Mouse (Mus musculus) kidney, embryonic 16.5 days (tissue): ENCODE data around the gene Tlr2. TPM values are rescaled to one million over a fixed set of nuclear protein-coding genes. Genes with fewer than 3 reads are reported as not detected.
A peak's percentile ranks its signal among the peaks of the same experiment; 100 is the strongest.

Source experiments
- ATAC-seq: fragments of 200-750 bp; cut with Nextera tagmentation; 2 replicates; pipeline ENCODE4 v1.8.0; 2017; ENCODE audit warnings: moderate TSS enrichment; ENCODE audit not compliant: low FRiP score, low TSS enrichment
- H3K27ac ChIP-seq: fragments of 300-500 bp; sonication (generic); 2 replicates; pipeline ENCODE4 v1.5.1; 2014; ENCODE audit warnings: low read length
- H3K27me3 ChIP-seq: fragments of 300-500 bp; sonication (generic); 2 replicates; pipeline ENCODE4 v1.6.1; 2014; ENCODE audit warnings: low read length, control low read depth, mixed read lengths; ENCODE audit not compliant: insufficient read depth
- H3K36me3 ChIP-seq: fragments of 300-500 bp; sonication (generic); 2 replicates; pipeline ENCODE4 v1.6.1; 2014; ENCODE audit warnings: low read length, control low read depth, mixed read lengths; ENCODE audit not compliant: insufficient read depth
- H3K4me1 ChIP-seq: fragments of 300-500 bp; sonication (generic); 2 replicates; pipeline ENCODE4 v1.6.1; 2014; ENCODE audit warnings: low read length, control low read depth, mixed read lengths; ENCODE audit not compliant: insufficient read depth
- H3K4me2 ChIP-seq: fragments of 300-500 bp; sonication (generic); replicated peaks from 2 replicates; pipeline ENCODE4 v1.6.1; 2014; ENCODE audit warnings: low read depth, low read length
- H3K4me3 ChIP-seq: fragments of 300-500 bp; sonication (generic); 2 replicates; pipeline ENCODE4 v1.5.1; 2014; ENCODE audit warnings: mild to moderate bottlenecking, low read length
- H3K9ac ChIP-seq: fragments of 300-500 bp; sonication (generic); replicated peaks from 2 replicates; pipeline ENCODE4 v1.6.1; 2014; ENCODE audit warnings: low read length
- H3K9me3 ChIP-seq: fragments of 300-500 bp; sonication (generic); 2 replicates; pipeline ENCODE4 v1.6.1; 2016; ENCODE audit warnings: low read length, control low read depth
- WGBS: fragments of 180-500 bp; shearing (Covaris S2); extraction: QIAGEN DNeasy Blood & Tissue Kit; methylation state at CpG from one replicate; pipeline ENCODE4 v1.1.7; 2014; 5-methylcytosine and 5-hydroxymethylcytosine counted together
- polyA plus RNA-seq: library from polyadenylated mRNA; unstranded; fragments of >200 nt; fragmentation: Nextera tagmentation; extraction: Ambion mirVana; gene quantifications from 2 replicates; pipeline ENCODE4 v1.2.1, GENCODE M21; 2015

Tlr2 gene
- polyA plus RNA-seq, 1 experiment from 2014 or later, result 3.2 TPM

DNA sequence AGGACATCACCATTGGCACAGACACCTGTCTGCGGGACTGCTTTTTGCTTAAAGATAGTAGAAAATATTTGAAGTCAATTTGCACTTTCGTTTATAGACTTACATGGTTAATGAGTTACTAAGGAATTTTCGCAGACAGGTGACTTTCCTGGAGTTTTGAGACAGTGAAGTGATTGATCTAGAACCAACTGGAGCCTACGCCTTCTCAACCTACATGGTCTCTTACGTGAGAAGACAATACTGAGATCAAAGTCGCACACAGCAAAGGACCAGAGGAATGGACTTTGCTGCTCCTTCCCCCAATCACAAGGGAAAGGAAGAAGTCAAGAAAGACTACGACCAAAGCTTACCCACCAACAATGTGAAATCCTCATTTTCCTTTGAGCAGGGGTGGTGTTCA is 42.1 kb downstream of the Tlr2 start:
- Histone ChIP-seq H3K9ac (no peak overlapping the region), H3K9me3 (peaks cover 6% of the 10 kb centered on the region), H3K27ac (no peak overlapping the region), H3K4me2 (no peak overlapping the region), H3K4me1 (no peaks in the 10 kb centered on the region), H3K27me3 (no peaks in the 10 kb centered on the region), H3K4me3 (no peak overlapping the region), H3K36me3 (no peaks in the 10 kb centered on the region)
- WGBS, result 90% methylated on average over 7 of the region's 7 CpGs
- ATAC-seq, result no peak

DNA sequence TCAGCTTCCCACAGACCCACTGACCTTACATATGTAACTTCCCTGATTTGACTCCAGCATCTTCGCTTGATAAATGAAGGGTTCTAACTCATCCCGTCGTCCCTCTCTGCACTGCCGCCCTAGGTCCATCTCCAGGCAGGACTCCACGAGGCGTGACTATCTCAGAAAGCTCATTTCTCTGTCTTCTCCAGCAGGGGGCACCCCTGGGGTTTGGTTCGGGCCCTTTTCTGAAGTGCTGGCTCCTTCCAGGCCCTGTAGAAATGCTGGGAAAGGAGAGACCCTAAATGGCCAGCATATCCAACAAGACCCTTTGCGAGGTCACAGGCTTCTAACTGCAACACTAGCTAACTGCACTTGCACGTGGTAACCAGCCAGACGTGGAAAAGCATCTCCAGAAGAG is 43.7 kb downstream of the Tlr2 start:
- Histone ChIP-seq H3K27ac (no peak overlapping the region), H3K4me2 (peak overlapping the region; percentile 15; the same call in 1 of the 2 replicates), H3K27me3 (no peaks in the 10 kb centered on the region), H3K4me1 (no peaks in the 10 kb centered on the region), H3K9ac (0 out of 2 replicates have a peak overlapping the region, but pooled peaks have one; percentile 5), H3K4me3 (no peak overlapping the region), H3K9me3 (peaks cover 6% of the 10 kb centered on the region), H3K36me3 (no peaks in the 10 kb centered on the region)
- peak; percentile 77 for ATAC-seq
- 4% methylated on average over 10 of the region's 10 CpGs for WGBS

GRCm38 (mm10) chr3:83797098-83797497 is 44.5 kb downstream of the Tlr2 start:
- 52% methylated on average over 6 of the region's 6 CpGs for WGBS
- Histone ChIP-seq H3K27me3 (no peaks in the 10 kb centered on the region), H3K9ac (no peak overlapping the region), H3K36me3 (no peaks in the 10 kb centered on the region), H3K4me3 (no peak overlapping the region), H3K9me3 (peaks cover 6% of the 10 kb centered on the region), H3K27ac (no peak overlapping the region), H3K4me2 (no peak overlapping the region), H3K4me1 (no peaks in the 10 kb centered on the region)
- no peak for ATAC-seq

DNA sequence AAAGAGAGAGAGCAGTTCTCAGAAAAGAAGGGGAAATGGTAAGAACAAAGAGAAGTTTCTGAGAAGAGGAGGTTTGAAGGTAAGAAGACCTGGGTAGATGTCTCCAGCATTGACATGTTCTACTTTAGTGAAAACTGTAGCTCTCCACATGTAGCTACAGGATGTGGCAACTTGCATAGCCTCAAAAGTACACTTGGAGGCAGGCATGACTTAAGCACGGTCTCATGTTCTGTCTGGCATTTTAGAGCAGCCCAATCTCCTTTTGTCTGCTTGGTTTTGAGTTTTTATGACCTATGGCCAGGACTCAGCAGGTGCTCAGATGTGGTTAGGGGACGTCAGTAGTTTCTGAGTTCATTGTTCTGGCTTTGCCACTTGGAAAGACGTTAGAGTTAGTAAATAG is 50.1 kb downstream of the Tlr2 start:
- H3K4me1 ChIP-seq, result peaks cover 5% of the 10 kb centered on the region; the same call in 1 of the 2 replicates
- no peak for ATAC-seq
- H3K4me3 ChIP-seq, result no peak overlapping the region
- H3K27ac ChIP-seq, result no peak overlapping the region
- H3K4me2 ChIP-seq, result no peak overlapping the region
- H3K27me3 ChIP-seq, result peaks cover 4% of the 10 kb centered on the region; the same call in 1 of the 2 replicates
- 74% methylated on average over 3 of the region's 3 CpGs for WGBS
- no peak overlapping the region for H3K9ac ChIP-seq
- no peaks in the 10 kb centered on the region for H3K9me3 ChIP-seq
- no peaks in the 10 kb centered on the region for H3K36me3 ChIP-seq

GRCm38 (mm10) chr3:83789651-83790451 is 51.7 kb downstream of the Tlr2 start:
- WGBS, result 3% methylated on average over 43 of the region's 44 CpGs
- Histone ChIP-seq H3K4me2 (peak overlapping the region; percentile 86), H3K9me3 (no peaks in the 10 kb centered on the region), H3K36me3 (no peaks in the 10 kb centered on the region), H3K27me3 (peaks cover 4% of the 10 kb centered on the region; the same call in 1 of the 2 replicates), H3K4me3 (peak overlapping the region; percentile 66), H3K4me1 (peaks cover 8% of the 10 kb centered on the region), H3K9ac (peak overlapping the region; percentile 69), H3K27ac (no peak overlapping the region)
- peak; percentile 79 for ATAC-seq

- 69% methylated on average over 7 of the region's 7 CpGs for WGBS
- H3K27ac ChIP-seq, result no peak overlapping the region
- no peak overlapping the region for H3K4me3 ChIP-seq
- peaks cover 4% of the 10 kb centered on the region; the same call in 1 of the 2 replicates for H3K27me3 ChIP-seq
- H3K9ac ChIP-seq, result no peak overlapping the region
- no peaks in the 10 kb centered on the region for H3K36me3 ChIP-seq
- no peak for ATAC-seq
- no peak overlapping the region for H3K4me2 ChIP-seq
- H3K4me1 ChIP-seq, result peaks cover 23% of the 10 kb centered on the region
- H3K9me3 ChIP-seq, result no peaks in the 10 kb centered on the region
Observed at GRCm38 (mm10) chr3:83787776-83788305, 53.7 kb downstream of the Tlr2 start.

DNA sequence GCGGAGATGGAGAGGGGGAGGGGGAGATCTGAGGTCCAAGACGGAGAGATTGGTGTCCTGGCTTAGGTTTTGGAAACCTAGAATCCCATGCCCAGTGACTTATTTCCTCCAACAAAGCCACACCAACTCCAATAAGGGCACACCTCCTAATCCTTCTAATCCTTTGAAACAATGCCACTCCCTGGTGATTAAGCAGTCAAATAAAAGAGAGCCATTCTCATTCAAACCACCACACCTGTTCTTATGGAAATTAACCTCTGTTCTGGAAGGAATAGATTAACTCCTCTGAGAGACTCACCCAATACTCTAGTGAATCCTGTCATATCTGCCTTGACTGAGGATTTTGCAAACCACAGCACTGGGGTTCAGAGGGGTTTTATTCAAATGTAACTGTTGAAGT is 54.5 kb downstream of the Tlr2 start:
- Histone ChIP-seq H3K9ac (no peak overlapping the region), H3K4me1 (peaks cover 23% of the 10 kb centered on the region), H3K9me3 (no peaks in the 10 kb centered on the region), H3K4me3 (no peak overlapping the region), H3K27ac (no peak overlapping the region), H3K27me3 (peaks cover 4% of the 10 kb centered on the region; the same call in 1 of the 2 replicates), H3K36me3 (no peaks in the 10 kb centered on the region), H3K4me2 (no peak overlapping the region)
- no peak for ATAC-seq
- 90% methylated on average over 2 of the region's 2 CpGs for WGBS

Other genes with a start within 250 kb of the Tlr2 start
- 166 and 172 TPM in 2 replicates for gene Sfrp2, start 75.4 kb downstream of the Tlr2 start, polyA plus RNA-seq
- gene Tmem131l, start 198.4 kb upstream of the Tlr2 start, polyA plus RNA-seq, result 33.5 and 35.1 TPM in 2 replicates